Mouse (Mus musculus) liver, postnatal 0 days (tissue): ENCODE measurements at regions not wholly inside any gene's neighbourhood (a gene's known extent, or its start where the extent isn't known, plus 50 kb on each side); places are given as distances from the start of the nearest gene placed in this dataset.

ENCODE experiments used
- ATAC-seq: fragments of 200-750 bp; cut with Nextera tagmentation; 2 replicates; pipeline ENCODE4 v1.8.0; 2017; ENCODE audit warnings: mild to moderate bottlenecking, moderate library complexity
- DNase-seq: peaks from one replicate; pipeline ENCODE4 v3.0.0-alpha.2; 2016
- H3K27ac ChIP-seq: fragments of 300-500 bp; sonication (generic); 2 replicates; pipeline ENCODE4 v1.5.1; 2014; ENCODE audit warnings: antibody characterized with exemption, moderate library complexity, mild to moderate bottlenecking, low read depth
- H3K27me3 ChIP-seq: fragments of 300-500 bp; sonication (generic); 2 replicates; pipeline ENCODE4 v1.6.1; 2014; ENCODE audit warnings: low read length, control low read depth, mixed read lengths; ENCODE audit not compliant: insufficient read depth
- H3K36me3 ChIP-seq: fragments of 300-500 bp; sonication (generic); replicated peaks from 2 replicates; pipeline ENCODE4 v1.6.1; 2014; ENCODE audit warnings: mild to moderate bottlenecking, control low read depth, low read length, moderate library complexity, mixed read lengths; ENCODE audit not compliant: insufficient read depth
- H3K4me1 ChIP-seq: fragments of 300-500 bp; sonication (generic); 2 replicates; pipeline ENCODE4 v1.6.1; 2014; ENCODE audit warnings: antibody characterized with exemption, mild to moderate bottlenecking, control low read depth; ENCODE audit not compliant: insufficient read depth
- H3K4me2 ChIP-seq: fragments of 300-500 bp; sonication (generic); 2 replicates; pipeline ENCODE4 v1.6.1; 2014; ENCODE audit warnings: low read depth, mild to moderate bottlenecking, low read length, moderate library complexity, mixed read lengths
- H3K4me3 ChIP-seq: fragments of 300-500 bp; sonication (generic); 2 replicates; pipeline ENCODE4 v1.5.1; 2014; ENCODE audit warnings: low read depth, low read length
- H3K9ac ChIP-seq: fragments of 300-500 bp; sonication (generic); replicated peaks from 2 replicates; pipeline ENCODE4 v1.6.1; 2014; ENCODE audit warnings: mild to moderate bottlenecking, moderate library complexity
- H3K9me3 ChIP-seq: fragments of 300-500 bp; sonication (generic); 2 replicates; pipeline ENCODE4 v1.6.1; 2016; ENCODE audit warnings: mild to moderate bottlenecking, control low read depth, low read length, mixed read lengths
- CTCF ChIP-seq: sonication (generic); IDR thresholded peaks from 2 replicates; pipeline ENCODE4 v1.5.1; 2016; ENCODE audit warnings: antibody characterized with exemption, low read depth
- EP300 ChIP-seq: IDR thresholded peaks from 2 replicates; pipeline ENCODE4 v1.6.1; 2016; ENCODE audit warnings: antibody characterized with exemption, low read depth, mild to moderate bottlenecking
- WGBS: fragments of 180-500 bp; shearing (Covaris S2); extraction: QIAGEN DNeasy Blood & Tissue Kit; methylation state at CpG from one replicate; pipeline ENCODE4 v1.1.7; 2014; ENCODE audit not compliant: insufficient replicate concordance; 5-methylcytosine and 5-hydroxymethylcytosine counted together

DNA sequence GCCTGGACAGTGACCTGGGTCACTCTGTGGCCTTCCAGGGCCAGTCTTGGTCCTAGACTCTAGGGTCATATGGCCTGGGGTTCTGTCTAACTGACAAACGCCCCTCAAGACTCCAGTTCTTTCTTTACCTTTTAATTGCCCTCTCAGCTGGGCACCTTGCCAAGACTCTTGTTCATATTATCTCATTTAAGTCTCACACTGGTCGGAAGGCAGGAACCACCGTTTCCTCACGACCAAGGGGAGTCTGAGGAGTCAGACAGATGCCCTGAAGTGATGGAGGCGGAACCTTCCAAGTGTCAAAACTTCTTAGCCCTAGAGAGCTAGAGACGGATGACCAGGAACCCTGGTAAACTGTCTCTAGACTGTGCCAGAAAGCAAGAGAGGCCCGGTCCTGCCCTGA lies 81.7 kb upstream of the 1600014C23Rik start:
- H3K4me2 ChIP-seq: no peak overlapping the region
- no peaks in the 10 kb centered on the region for H3K36me3 ChIP-seq
- H3K4me1 ChIP-seq: no peaks in the 10 kb centered on the region; the same call in 1 of the 2 replicates
- WGBS: 43% methylated on average over 7 of the region's 7 CpGs
- no peak overlapping the region for H3K4me3 ChIP-seq
- DNase-seq (no peak), ATAC-seq (no peak)
- H3K27me3 ChIP-seq: no peaks in the 10 kb centered on the region; the same call in 1 of the 2 replicates
- no peak for TF ChIP-seq CTCF
- TF ChIP-seq EP300: no peak
- no peak overlapping the region for H3K27ac ChIP-seq
- H3K9ac ChIP-seq: no peak overlapping the region
- no peaks in the 10 kb centered on the region for H3K9me3 ChIP-seq

DNA sequence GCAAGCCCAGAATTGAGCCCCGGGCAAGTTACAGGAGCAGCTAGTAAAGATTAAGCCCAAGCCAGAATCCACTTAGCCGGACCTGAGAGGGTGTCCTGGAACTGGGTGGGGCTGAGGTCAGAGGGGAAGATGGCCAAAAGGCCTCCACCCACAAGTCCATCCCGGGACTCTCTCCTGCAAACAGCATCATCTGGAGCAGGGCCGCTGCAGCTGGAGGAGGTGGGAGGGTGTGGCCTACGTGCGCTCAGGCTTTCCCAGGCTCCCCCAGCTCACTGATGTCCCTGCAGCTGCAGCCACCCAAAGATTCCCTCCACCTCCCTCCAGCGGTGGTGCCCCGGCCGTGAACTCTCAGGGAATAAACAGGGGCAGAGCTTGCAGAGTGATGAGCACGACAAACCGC lies 80.9 kb upstream of the 1600014C23Rik start:
- WGBS: 34% methylated on average over 11 of the region's 11 CpGs

DNA sequence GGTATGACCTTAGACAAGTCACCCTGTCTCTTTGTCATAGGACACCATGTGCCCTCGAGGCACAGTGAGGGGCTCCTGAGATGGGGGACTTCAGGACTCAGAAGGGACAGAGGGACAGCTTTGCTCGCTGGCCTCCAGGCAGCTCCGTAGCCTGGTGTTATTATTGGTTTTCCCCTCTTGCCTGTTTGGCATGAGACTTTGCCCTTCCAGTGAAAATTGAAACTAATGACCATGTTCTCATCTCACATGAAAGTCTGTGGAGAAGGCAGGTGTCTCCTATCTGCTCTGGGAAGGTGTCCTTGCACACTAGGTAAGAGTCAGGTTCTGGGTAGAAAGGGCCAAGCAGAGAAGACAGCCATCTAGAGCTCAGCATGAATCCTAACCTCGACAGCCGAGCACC lies 80.3 kb upstream of the 1600014C23Rik start:
- Histone ChIP-seq H3K9ac (no peak overlapping the region), H3K4me1 (no peaks in the 10 kb centered on the region), H3K4me3 (no peak overlapping the region), H3K27ac (no peak overlapping the region), H3K36me3 (no peaks in the 10 kb centered on the region), H3K4me2 (no peak overlapping the region), H3K9me3 (no peaks in the 10 kb centered on the region), H3K27me3 (no peaks in the 10 kb centered on the region)
- ATAC-seq (no peak), DNase-seq (no peak)
- TF ChIP-seq CTCF (no peak), EP300 (no peak)
- 65% methylated on average over 5 of the region's 5 CpGs for WGBS

More for the DNA sequence above, 80.9 kb upstream of the 1600014C23Rik start:
- no peaks in the 10 kb centered on the region for H3K27me3 ChIP-seq
- no peak overlapping the region for H3K27ac ChIP-seq
- no peak overlapping the region for H3K4me3 ChIP-seq
- H3K4me2 ChIP-seq: no peak overlapping the region
- no peaks in the 10 kb centered on the region for H3K36me3 ChIP-seq
- DNase-seq (no peak), ATAC-seq (no peak)
- no peaks in the 10 kb centered on the region for H3K9me3 ChIP-seq
- TF ChIP-seq EP300: no peak
- TF ChIP-seq CTCF: no peak
- H3K9ac ChIP-seq: no peak overlapping the region
- H3K4me1 ChIP-seq: no peaks in the 10 kb centered on the region; the same call in 1 of the 2 replicates

DNA sequence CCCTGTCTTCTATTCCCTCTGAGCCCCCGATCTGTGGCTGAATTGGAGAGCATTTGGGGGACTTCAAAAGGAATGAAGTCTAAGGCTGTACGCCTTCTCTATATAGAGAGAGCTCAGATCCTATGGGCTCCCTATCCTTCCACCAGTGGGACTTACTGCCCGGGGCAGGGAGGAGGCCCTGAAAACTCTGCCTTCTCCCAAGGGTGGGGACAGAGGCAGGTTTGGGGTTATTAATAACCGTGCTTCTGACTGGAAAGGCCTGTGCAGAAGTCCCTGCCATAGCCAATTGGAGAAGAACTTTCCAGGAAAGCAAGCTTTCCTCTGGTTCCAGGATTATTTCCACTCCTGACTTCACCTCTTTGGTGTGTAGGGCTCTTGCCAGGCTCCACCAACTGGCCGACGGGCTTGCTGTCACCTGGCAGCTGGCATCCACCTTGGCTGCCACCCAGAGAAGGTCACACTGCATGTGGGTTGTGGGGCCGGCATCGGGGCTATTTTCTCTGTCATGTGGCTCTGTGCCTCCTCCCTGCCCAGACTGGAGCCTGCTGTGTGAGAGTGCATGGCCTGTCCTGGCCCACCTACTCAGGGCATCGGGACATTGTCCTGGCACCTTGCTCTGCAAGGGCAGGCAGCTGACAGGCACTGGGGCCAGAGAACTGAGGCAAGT lies 78.8 kb upstream of the 1600014C23Rik start:
- ATAC-seq: no peak
- Histone ChIP-seq H3K27ac (no peak overlapping the region), H3K4me2 (no peak overlapping the region), H3K4me1 (no peaks in the 10 kb centered on the region), H3K27me3 (no peaks in the 10 kb centered on the region), H3K9me3 (no peaks in the 10 kb centered on the region), H3K4me3 (no peak overlapping the region), H3K36me3 (no peaks in the 10 kb centered on the region), H3K9ac (no peak overlapping the region)
- TF ChIP-seq EP300 (no peak), CTCF (no peak)
- no peak for DNase-seq
- 75% methylated on average over 9 of the region's 9 CpGs for WGBS

DNA sequence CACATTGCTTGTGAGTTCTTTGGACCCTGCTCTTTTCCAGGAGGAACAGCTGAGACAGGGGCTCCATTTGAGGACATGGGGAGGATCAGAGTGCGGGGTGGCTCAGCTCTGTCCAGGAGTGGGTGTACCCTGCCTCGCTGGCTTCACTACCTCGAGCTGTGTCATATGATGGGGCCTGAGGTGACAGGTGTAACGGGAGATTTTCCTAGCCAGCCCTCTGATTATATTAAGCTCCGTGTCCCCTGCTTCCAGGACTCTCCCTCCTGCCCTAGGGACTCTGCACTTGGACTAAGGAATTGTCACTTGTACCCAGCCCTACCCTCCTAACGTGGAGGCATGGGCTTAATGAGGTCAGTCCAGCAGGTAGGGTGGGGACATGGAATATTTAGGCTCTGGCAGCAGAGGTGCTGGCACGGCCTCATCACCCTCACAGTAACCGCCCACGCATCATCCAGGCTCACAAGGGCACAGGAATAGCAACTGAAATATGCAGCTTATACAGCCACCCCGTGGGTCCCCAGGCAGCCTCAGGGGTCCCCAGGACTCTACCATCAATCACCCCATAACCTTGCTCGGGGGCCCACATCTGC lies 78.1 kb upstream of the 1600014C23Rik start:
- no peak overlapping the region for H3K4me3 ChIP-seq
- H3K36me3 ChIP-seq: no peaks in the 10 kb centered on the region
- H3K9me3 ChIP-seq: no peaks in the 10 kb centered on the region
- no peak for TF ChIP-seq CTCF
- TF ChIP-seq EP300: no peak
- no peak overlapping the region for H3K27ac ChIP-seq
- no peaks in the 10 kb centered on the region for H3K4me1 ChIP-seq
- H3K27me3 ChIP-seq: no peaks in the 10 kb centered on the region
- no peak overlapping the region for H3K4me2 ChIP-seq
- ATAC-seq: no peak
- no peak for DNase-seq
- 74% methylated on average over 11 of the region's 11 CpGs for WGBS
- no peak overlapping the region for H3K9ac ChIP-seq

DNA sequence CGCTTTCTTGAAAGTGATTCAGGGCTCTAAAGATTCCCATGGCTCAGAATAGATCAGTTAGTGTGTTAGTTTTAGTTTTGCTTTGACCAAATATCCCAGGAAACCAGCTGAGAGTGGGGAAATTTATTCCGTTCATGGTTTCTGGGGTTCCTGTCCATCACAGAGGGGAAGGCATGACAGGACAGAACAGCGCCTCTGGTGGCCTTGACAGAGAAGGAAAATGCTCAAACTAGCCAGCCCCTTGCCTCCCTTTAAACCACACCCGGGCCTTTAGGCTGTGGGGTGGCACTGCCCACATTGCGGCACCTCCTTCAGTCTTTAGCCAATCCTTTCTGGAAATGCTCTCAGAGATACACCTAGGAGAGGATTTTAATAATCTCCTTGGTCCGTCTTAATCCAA lies 76.1 kb upstream of the 1600014C23Rik start:
- peaks cover 8% of the 10 kb centered on the region for H3K27me3 ChIP-seq
- 0 out of 2 replicates have a peak, but pooled peaks cover 5% of the 10 kb centered on the region for H3K4me1 ChIP-seq
- H3K9ac ChIP-seq: no peak overlapping the region
- DNase-seq (no peak), ATAC-seq (no peak)
- H3K4me3 ChIP-seq: no peak overlapping the region
- H3K36me3 ChIP-seq: no peaks in the 10 kb centered on the region
- TF ChIP-seq CTCF: peak; percentile 25; the same call in 1 of the 2 replicates
- TF ChIP-seq EP300: no peak
- WGBS: 88% methylated on average over 6 of the region's 6 CpGs
- no peak overlapping the region for H3K27ac ChIP-seq
- no peak overlapping the region for H3K4me2 ChIP-seq
- no peaks in the 10 kb centered on the region for H3K9me3 ChIP-seq
